Mouse (Mus musculus) cerebral cortex, adult 2 months (tissue): Measurements from ENCODE around the gene Gsdma2.

Experiments
- WGBS: fragments of 180-500 bp; shearing (Covaris S2); methylation state at CpG from one replicate; pipeline ENCODE4 v1.1.7; 2018; 5-methylcytosine and 5-hydroxymethylcytosine counted together

The Gsdma2 gene

DNA sequence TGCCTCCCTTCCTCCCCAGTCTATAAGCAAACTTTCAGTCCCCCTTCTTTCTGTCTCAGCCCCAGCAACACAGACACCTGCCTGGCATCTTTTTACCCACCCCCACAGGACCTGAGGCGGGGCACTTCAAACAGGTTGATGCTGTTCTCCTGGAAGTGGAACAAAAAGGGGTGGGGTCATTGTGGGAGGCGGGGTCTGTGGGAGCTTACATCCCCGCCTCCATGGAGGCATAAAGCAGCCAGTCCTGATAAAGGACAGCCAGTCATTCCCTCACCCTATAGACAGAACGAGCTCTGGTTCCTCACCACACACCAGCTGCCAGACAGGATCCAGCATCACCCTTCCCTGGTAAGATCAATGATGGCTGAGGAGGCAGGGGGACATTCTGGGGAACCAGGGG is 17.5 kb downstream of the Gsdma2 start, which contains the start of gene Gsdma:
Gene Gsdma, plus strand, starts transcription at position 261 of the 400 bp plus-strand sequence.
- WGBS = 46% methylated on average over 4 of the region's 4 CpGs

DNA sequence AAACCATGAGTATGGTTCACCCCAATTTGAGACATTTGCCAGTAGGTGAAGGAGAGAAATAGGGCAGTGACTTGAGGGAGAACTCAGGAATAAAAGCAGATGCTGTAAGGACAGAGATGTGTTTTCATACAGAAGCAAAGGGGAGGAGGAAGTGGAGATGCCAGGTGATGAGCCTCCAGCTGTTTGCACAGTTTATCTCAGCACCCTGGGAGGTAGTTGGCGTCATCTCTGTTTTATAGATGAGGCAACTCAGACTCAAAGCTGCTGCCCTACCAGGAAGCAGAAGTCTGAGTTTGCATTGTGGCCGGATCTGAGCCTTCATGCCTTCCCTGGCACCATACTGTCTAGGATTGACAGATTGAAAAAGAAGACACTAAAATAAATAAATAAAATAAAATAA is 22.4 kb downstream of the Gsdma2 start:
- 80% methylated on average over 2 of the region's 2 CpGs for WGBS

DNA sequence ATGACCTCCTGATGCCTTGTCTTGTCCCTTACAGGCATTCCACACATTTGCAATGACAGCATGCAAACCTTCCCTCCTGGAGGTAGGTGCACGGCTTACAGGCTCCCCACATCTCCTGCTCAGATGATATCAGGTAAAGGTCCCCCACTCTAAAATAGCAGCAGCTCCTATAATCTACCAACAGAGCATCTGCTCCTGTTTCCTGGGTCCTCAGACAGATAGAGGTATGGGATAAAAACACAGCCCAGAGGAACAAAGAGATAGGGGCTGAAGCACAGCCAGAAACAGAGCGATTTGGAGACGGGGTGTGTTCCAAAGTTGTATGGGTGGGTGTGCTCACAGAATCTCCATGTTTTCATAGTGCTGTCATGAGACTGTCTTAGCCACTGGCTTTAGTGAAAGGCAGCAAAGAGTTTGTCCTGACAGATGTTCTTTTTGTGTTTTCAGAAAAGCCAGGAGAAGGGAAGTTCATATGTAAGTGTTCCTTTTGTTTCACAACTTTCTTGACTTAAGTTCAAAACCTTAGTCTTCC is 24.8 kb downstream of the Gsdma2 start:
- 69% methylated on average over 3 of the region's 3 CpGs for WGBS

DNA sequence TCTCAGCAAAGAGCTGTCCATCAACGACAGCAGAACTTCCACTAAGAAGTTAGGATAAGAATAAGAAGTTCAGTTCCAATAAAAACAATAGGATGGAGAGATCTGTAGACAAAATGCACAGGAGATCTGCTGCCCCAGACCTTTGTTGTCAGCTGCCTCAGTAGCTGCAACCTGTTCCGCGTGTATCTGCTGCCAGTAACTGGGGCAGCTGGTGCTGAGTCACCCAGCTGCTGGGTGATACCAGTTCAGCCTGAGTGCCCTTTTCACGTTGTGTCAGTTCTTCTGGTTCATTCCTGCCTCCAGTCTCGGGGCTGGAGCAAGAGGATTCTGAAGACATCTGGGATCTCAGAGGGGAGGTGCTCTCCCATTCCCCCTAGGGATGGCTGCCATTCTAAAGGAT is 25.3 kb downstream of the Gsdma2 start:
- WGBS = 48% methylated on average over 5 of the region's 5 CpGs

DNA sequence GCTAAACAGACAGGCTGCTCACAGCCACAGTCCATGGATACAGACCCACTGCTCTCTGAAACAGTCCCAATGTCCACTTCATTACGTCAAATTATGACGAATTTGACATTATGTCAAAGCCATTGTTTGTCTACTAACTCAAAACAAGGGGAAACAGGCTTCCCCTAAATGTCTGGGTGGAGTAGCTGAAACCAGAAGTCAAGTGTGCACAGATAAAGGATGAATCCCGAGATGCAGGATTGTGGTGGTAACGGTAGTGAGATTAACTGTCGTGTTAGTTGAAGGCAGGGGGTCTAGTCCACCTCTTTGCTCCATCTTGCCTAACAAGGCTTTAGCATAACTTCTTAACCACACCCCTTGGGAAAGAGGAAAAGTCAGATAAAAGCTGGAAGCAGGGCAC is 25.9 kb downstream of the Gsdma2 start:
- WGBS = 77% methylated on average over 5 of the region's 5 CpGs

DNA sequence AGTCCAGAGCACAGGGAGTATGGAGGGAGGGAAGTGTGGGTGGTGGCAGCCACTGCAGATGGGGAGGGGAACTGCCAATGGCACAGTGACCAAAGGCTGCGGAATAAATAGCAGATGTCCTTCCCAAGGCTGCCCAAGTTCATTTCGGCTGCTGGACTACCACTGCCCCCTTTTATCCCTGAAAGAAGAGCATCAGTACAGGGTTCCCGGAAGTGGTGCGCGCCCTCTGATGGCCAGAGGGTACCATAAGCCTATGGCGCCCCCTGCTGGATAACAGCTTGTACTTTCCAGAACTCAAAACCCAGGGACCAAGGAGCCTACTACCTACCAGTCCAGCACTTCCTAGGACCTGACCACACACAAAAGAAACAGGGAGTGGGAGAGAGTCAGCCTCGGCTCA is 26.6 kb downstream of the Gsdma2 start:
- whole genome bisulfite sequencing = 2% methylated on average over 7 of the region's 7 CpGs

DNA sequence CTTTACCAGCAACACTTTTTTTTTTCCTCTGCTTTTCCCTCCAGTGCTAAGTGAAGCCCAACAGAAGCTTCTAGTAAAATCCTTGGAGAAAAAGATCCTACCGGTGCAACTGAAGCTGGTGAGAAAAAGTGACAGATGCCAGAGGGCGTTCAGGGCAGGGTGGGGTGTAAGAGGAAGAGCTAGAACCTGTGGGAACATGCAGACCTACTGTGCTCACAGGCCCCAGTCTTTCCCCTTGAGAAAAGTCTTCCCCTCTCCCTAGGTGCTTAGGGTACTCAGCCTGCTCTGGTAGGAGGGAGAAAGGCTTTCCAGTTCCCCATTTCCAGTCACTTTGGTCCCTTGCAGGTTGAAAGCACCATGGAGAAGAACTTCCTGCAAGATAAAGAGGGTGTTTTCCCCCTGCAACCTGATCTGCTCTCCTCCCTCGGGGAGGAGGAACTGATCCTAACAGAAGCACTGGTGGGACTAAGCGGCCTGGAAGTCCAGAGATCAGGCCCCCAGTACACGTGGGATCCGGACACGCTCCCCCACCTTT is 29.3 kb downstream of the Gsdma2 start:
- WGBS = 62% methylated on average over 7 of the region's 7 CpGs

DNA sequence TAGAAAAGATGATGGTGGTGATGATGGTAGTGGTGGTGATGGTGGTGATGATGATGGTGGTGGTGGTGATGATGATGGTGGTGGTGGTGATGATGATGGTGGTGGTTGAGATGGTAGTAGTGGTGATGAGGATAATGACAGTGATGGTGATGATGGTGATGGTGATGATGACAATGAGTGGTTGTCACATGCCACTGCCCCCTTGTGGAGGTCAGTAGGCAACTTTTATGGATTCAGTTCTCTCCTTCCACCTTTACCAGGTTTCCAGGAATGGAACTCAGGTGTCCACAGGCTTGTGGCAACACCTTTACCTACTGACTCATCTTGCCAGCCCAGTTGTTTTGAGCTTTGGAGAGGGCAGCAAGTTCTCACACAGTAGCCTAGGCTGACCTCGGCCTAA is 33.5 kb downstream of the Gsdma2 start:
- 97% methylated on average over 1 of the region's 1 CpGs for WGBS

DNA sequence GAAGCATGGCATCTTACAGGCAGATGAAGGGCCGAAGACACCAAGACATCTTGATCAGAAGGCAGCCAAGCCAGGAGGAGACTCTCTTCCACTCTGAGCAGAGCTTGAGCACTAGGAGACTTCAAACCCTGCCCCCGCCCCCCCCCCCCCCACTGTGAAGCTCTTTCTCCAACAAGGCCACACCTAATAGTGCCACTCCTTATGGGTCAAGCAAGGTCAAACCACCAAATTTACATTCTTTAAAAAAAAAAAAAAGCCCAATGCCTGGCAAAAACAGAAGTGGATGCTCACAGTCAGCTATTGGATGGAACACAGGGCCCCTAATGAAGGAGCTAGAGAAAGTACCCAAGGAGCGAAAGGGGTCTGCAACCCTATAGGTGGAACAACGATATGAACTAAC is 34.0 kb downstream of the Gsdma2 start:
- 94% methylated on average over 4 of the region's 4 CpGs for WGBS

DNA sequence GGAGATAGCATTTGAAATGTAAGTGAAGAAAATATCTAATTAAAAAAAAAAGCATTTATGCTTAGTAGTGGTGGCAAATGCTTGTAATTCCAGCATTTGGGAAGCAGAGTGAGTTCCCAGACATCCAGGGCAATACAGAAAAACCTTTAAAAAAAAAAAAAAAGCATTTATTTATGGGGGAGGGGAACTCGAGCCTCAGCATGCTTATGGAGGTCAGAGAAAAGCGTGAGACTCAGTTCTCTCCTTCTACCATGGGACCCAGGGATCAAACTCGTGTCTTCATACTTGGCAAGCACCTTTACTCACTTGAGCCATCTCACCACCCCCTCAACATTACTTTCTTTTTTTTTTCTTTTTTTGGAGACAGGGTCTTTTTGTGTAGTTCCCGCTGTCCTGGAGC is 34.6 kb downstream of the Gsdma2 start:
- 86% methylated on average over 4 of the region's 4 CpGs for WGBS

DNA sequence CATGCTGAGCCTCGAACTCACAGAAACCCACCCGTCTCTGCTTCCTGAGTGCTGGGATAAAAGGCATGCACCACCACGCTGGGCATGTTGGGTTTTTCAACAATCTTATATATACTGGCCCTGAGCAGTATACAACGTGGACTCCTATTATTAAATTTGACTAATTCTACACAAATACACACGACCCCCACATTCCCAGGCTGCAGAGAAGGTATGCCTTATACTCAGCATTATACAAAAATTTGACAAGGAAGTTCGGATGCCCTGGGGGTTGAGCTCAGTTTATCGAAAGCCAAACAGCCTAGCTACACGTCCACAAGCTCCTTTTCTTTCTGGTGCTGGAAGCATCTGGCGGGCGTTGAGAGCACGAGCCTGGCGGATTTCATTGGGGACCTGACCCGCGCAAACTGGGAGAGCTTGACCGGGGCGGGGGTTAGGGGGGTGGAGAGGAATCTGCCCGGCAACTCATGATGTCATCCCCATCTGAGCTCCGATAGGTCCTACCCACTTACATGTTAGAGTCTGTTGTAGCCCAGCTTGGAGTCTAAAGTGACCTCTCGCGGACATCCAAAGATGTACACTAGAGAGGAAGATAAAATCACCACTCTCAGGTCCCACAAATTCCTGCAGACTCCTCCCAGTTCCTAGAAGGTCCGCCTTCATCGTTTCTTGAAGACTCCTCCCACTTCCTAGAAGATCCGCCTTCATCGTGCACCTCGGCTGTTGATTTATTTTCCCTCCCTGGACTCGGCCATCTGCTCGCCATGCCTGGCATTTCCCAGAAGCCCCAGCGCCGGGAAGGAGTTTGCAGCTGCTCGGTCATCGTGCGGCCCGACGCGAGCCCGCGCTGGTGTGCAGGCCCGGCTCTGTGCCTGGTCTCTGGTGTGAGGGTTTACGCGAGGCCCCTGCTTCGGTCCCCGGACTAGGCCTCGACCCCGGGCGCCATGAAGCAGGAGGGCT is 35.5 kb downstream of the Gsdma2 start, which contains the start of gene Psmd3:
Gene Psmd3, plus strand, starts transcription at position 769 of the 960 bp plus-strand sequence.
- WGBS = 3% methylated on average over 45 of the region's 45 CpGs

DNA sequence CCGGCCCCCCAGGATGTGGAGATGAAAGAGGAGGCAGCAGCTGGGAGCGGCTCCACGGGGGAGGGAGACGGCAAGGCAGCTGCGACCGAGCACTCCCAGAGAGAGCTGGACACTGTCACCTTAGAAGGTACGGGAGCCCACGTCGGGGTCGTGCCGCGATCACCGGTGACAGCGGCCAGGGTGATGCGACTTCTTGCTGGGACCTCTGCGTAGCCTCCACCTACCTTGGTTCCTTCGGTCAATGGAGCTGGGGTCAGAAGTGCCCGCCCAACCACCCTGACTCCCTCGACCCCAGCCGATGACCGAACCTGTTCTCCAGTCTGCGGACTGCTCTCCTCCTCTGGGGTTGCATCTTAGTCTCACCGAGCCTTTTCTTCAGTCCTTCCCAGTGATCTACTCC is 36.3 kb downstream of the Gsdma2 start:
- under 1% methylated on average over 23 of the region's 23 CpGs for WGBS

DNA sequence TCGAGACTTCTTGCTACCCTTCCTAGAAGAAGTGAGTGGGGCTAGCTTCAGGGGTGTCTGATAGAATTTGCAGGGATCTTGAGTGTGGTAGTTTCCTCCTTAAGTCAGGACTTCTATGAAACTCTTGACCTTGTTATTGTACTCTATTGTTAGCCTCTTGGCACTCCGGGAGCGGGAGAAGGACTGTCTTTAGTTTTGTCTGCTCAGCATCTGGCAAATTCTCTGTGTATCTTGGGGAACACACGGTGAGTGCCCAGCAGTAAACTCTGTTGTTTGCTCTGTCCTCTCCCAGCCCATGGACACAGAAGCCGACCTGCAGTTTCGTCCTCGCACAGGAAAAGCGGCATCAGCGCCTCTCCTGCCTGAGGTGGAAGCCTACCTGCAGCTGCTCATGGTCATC is 39.1 kb downstream of the Gsdma2 start:
- 78% methylated on average over 9 of the region's 9 CpGs for WGBS

DNA sequence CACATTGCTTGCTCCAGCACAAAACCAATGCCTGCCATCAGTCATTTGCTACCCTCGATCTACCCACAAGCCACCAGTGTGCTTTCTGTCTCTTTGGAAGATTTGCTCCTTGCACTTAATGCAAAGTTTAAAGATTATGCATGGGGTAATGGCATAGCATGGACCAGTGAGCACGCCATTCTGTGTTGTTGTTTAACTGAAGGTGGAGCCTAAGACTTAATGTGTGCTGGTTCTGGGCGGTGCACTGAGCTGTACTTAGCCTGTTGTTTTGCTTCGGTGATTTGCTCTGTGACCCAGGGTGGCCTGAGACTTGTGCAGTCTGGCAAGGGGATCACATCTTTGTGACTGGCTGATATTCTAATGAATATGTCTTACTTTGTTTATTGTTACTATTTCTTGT is 40.4 kb downstream of the Gsdma2 start:
- 84% methylated on average over 4 of the region's 4 CpGs for WGBS

DNA sequence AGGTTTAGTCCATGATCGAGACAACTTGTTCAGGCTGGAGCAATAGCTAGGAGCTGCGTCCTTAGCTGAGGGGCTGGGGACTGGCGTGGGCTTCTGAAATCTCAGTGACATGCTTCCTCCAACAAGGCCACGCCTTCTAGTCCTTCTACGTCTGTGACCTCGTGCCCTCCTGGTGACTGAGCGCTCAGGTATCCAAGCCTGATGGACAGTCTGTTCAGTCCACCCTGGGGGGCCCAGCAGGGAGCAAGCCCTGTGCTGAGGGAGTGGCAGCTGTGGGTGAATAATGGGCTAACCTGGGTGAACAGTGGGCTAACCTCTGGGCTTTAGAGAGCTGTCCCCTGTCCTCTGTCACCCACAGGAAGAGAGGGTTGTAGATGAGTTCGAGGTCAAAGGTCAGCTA is 41.5 kb downstream of the Gsdma2 start:
- WGBS = 86% methylated on average over 8 of the region's 8 CpGs

DNA sequence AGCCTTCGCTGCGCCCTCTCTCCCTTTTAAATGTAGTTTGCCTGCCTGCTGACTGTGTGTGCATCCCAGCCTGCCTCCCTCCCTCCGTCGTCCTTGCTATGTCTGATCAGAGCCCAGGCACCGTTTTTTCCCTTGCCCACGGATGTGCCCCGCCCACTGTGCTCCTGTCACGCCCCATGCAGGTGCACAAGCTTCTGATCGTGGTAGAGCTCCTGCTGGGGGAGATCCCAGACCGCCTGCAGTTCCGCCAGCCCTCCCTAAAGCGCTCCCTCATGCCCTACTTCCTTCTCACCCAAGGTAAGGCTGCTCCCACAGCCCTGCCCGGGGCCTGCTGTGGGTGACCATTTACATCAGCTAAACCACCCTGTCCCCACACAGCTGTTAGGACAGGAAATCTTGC is 46.6 kb downstream of the Gsdma2 start:
- 70% methylated on average over 13 of the region's 13 CpGs for WGBS

DNA sequence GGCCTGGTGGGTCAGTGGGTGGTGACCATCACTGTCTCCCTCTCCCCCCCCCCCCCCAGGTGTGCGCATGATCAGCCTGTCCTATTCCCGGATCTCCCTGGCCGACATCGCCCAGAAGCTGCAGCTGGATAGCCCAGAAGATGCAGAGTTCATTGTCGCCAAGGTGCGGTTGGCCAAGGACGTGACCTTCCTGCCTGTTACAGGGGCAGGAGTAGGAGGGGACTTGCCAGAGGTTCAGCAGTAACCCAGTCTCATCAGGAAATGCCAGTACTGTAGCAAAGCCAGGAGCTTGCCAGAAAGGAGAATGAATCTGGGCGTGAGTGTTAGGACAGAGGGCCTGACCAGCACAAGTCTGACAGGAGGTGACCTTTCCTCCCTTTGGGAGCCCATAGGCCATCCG is 47.2 kb downstream of the Gsdma2 start:
- 88% methylated on average over 9 of the region's 9 CpGs for WGBS

DNA sequence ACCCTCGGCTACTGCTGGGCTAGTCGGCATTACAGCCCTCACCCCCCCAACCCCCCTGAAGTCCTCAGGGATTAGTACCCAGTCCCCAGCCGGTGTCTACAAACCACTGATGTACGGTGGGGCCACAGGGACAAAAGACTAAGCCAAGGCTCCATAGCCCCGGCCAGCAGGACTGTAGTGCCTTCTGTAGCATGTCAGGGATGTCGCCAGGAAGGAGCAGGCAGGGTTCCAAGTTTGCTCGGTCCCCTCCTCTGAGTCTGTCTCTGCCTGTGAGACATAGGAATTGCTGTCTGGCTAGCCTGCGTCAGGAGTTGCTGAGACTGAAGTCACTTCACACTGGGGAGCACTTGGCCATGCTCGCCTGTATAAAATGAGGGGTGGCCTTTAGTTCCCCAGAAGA is 47.7 kb downstream of the Gsdma2 start:
- 45% methylated on average over 9 of the region's 9 CpGs for WGBS

DNA sequence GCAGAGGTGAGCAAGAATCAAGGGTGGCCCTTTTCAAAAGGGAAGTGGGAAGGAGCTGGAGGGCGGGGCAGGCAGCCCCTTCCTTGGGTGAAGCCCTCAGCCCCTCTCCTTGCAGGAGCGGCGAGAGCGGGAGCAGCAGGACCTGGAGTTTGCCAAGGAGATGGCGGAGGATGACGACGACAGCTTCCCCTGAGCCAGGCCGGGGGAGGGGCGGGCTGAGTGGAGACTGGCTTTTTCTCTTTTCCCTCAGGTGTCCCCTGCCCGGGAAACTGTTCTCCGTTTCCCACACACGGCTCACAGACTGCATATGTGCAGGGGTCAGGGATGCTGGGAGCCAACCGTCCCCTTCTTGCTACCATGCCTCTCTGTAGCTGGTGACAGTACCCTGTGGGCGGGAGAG is 48.8 kb downstream of the Gsdma2 start:
- WGBS = 55% methylated on average over 14 of the region's 14 CpGs

DNA sequence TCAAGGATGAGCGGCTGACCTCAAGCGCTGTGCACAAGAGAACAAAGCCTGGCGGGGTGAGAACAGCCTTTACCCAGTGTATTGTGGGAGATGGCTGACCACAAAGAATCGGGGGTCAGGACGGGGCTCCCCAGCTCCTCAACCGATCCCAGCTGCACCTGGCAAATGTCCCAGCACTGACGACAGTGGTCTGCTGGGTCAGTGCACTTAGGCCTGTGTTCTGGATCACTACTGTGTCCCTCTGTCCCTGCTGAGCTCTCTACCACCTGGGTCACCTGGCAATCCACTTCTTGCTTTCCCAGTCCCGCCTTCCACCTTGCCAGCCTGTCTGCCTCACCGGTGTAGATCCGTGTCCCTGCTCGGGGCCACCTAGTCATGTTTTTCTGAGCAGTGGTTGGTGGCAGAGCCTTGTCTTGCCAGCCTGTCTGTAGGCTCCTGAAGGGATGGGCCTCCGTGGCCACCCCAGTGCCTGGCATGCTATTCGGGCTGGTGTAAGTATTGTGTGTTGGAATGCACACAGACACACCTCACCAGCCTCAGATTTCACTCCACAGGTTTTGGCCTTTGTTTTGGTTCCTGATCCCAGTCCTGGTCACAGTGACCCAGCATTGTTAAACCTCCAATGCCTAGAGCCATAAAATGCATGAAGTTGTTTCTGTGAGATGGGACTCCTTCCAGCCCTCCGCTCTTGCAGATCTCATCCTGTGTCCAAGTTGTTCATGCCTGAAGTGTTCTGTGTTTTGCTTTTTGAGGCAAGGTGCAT is 50.1 kb downstream of the Gsdma2 start:
- WGBS = 73% methylated on average over 14 of the region's 14 CpGs

DNA sequence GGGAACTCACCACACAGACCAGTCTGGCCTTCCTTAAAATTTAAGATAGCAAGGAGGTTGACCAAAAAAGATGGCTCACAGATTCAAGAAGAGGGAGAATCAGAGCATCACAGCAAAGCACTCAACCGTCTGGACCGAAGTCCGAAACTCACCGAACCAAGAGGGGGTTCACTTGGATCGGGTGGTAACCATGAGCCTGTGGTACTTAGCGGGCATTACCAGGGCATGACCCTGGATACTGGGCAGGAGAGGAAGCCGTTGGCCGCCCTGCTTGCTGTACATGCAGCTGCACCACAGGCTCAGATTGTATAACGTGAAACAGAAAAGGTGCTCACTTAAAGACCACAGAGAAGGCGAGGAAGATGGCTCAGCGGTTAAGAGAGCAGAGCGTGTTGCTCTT is 50.7 kb downstream of the Gsdma2 start:
- 92% methylated on average over 12 of the region's 12 CpGs for WGBS
